Mouse (Mus musculus) kidney, adult 2 months (tissue): ENCODE data around the gene Pde1a.

Experiments used
- CTCF ChIP-seq: fragments of 200-500 bp; conservative IDR thresholded peaks from 2 replicates; pipeline ENCODE4 v1.5.1; 2011; ENCODE audit warnings: low read depth, mild to moderate bottlenecking, control low read depth, low read length, moderate library complexity, mixed read lengths; ENCODE audit not compliant: insufficient read depth, insufficient read length
- POLR2A ChIP-seq: fragments of 200-500 bp; IDR thresholded peaks from one replicate; pipeline ENCODE4 v1.6.1; 2011; ENCODE audit warnings: low read depth, low read length, control low read depth

GRCm38 (mm10) chr2:79972271-79972670 is 157.0 kb downstream of the Pde1a start:
- TF ChIP-seq CTCF (no peak), POLR2A (no peak)
